8 mouse cellular contexts compared by ENCODE assay signal in genomic region chr9:44490086-44490967, GRCm38 (mm10). TPM values are rescaled to one million over a fixed set of nuclear protein-coding genes. Genes with fewer than 3 reads are reported as not detected.
DNase-seq lines count a peak whose midpoint lies in the region; ATAC-seq and TF ChIP-seq lines count a peak whose summit lies in the region.

No protein-coding gene starts in this region.

- H3K4me3 ChIP-seq in brown adipose tissue, adult 24 weeks (ENCODE audit: insufficient read depth, low read depth, low read length): peak overlapping the region; percentile 40
- H3K4me3 ChIP-seq in forebrain, postnatal 0 days (ENCODE audit: low read depth, low read length): no peak overlapping the region; the same call in 1 of the 2 replicates
- no peak overlapping the region for H3K4me3 ChIP-seq in kidney, adult 2 months (ENCODE audit: insufficient read depth, low read depth, low read length)
- peak overlapping the region; percentile 98 for H3K4me3 ChIP-seq in lung, embryonic 14.5 days (ENCODE audit: low read depth, low read length)

- H3K4me2 ChIP-seq in forebrain, postnatal 0 days (ENCODE audit: low read depth): peak overlapping the region; percentile 93
- peak overlapping the region; percentile 88 for H3K4me2 ChIP-seq in lung, embryonic 14.5 days

- H3K36me3 ChIP-seq in forebrain, postnatal 0 days (ENCODE audit: insufficient read depth): 0 out of 2 replicates have a peak, but pooled peaks cover 3% of the 10 kb centered on the region
- H3K36me3 ChIP-seq in kidney, adult 2 months (ENCODE audit: control insufficient read depth, insufficient read depth, low read length): no peaks in the 10 kb centered on the region
- peaks cover 29% of the 10 kb centered on the region for H3K36me3 ChIP-seq in lung, embryonic 14.5 days (ENCODE audit: insufficient read depth)

- peak overlapping the region; percentile 96 for H3K27ac ChIP-seq in brown adipose tissue, adult 24 weeks (replicated peaks; ENCODE audit: low read depth, low read length)
- H3K27ac ChIP-seq in forebrain, postnatal 0 days (ENCODE audit: low read depth, low read length): peak overlapping the region; percentile 54; the same call in 1 of the 2 replicates
- H3K27ac ChIP-seq in kidney, adult 2 months (ENCODE audit: insufficient read depth, low read depth, low read length): peak overlapping the region; percentile 69
- H3K27ac ChIP-seq in lung, embryonic 14.5 days (ENCODE audit: low read depth): peak overlapping the region; percentile 98

- TF ChIP-seq POLR2A in kidney, adult 2 months (IDR thresholded peaks at IDR 0.05; ENCODE audit: low read depth, low read length): no peak

- no peak for TF ChIP-seq CTCF in forebrain, postnatal 0 days (IDR thresholded peaks at IDR 0.05; ENCODE audit: low read depth)
- TF ChIP-seq CTCF in kidney, adult 2 months (conservative IDR thresholded peaks at IDR 0.05; ENCODE audit: insufficient read depth, insufficient read length, low read depth, low read length): no peak
- TF ChIP-seq CTCF in lung, embryonic 14.5 days (IDR thresholded peaks at IDR 0.05; ENCODE audit: low read depth): no peak

- WGBS in forebrain, postnatal 0 days: 14% methylated on average over 17 of the region's 17 CpGs
- 13% methylated on average over 17 of the region's 17 CpGs for WGBS in kidney, adult 2 months
- 13% methylated on average over 14 of the region's 17 CpGs for WGBS in lung, embryonic 14.5 days

- no peaks in the 10 kb centered on the region for H3K27me3 ChIP-seq in forebrain, postnatal 0 days (ENCODE audit: insufficient read depth, low read length)
- H3K27me3 ChIP-seq in kidney, adult 2 months (replicated peaks; ENCODE audit: control insufficient read depth, insufficient read depth, low read length): no peaks in the 10 kb centered on the region
- no peaks in the 10 kb centered on the region for H3K27me3 ChIP-seq in lung, embryonic 14.5 days (ENCODE audit: insufficient read depth, low read length)

- peak; percentile 64 for DNase-seq in cerebellum, adult 11-12 months
- no peak for DNase-seq in forebrain, postnatal 0 days
- DNase-seq in kidney, adult 2 months: peak; percentile 96
- DNase-seq in lung, embryonic 14.5 days: peak; percentile 75
- peak; percentile 89 for DNase-seq in yolk sac, embryonic 10.5 days (ENCODE audit: low spot score)
- DNase-seq in natural killer cell, adult 2 months (ENCODE audit: low spot score in 2 of 2): no peak

- 0 out of 2 replicates have a peak overlapping the region, but pooled peaks have one; percentile 0 for H3K9ac ChIP-seq in forebrain, postnatal 0 days
- H3K9ac ChIP-seq in lung, embryonic 14.5 days: peak overlapping the region; percentile 40

- ATAC-seq in cerebellum, adult (ENCODE audit: insufficient number of reproducible peaks, low FRiP score, low TSS enrichment): no peak
- no peak for ATAC-seq in forebrain, postnatal 0 days
- ATAC-seq in lung, embryonic 14.5 days (ENCODE audit: insufficient read depth): no peak

- peaks cover 59% of the 10 kb centered on the region for H3K4me1 ChIP-seq in brown adipose tissue, adult 24 weeks (ENCODE audit: control insufficient read depth, insufficient read depth, insufficient read length, low read length)
- H3K4me1 ChIP-seq in forebrain, postnatal 0 days (ENCODE audit: insufficient read depth): peaks cover 51% of the 10 kb centered on the region
- H3K4me1 ChIP-seq in kidney, adult 2 months (ENCODE audit: control insufficient read depth, insufficient read depth, low read length): peaks cover 79% of the 10 kb centered on the region
- peaks cover 85% of the 10 kb centered on the region for H3K4me1 ChIP-seq in lung, embryonic 14.5 days (ENCODE audit: insufficient read depth)

- H3K9me3 ChIP-seq in forebrain, postnatal 0 days (ENCODE audit: low read length): no peaks in the 10 kb centered on the region
- no peaks in the 10 kb centered on the region for H3K9me3 ChIP-seq in lung, embryonic 14.5 days (ENCODE audit: low read depth, low read length)

RNA-seq across cellular contexts. Expression of gene Bcl9l, which starts 7.7 kb away (rescaled TPM):
- polyA plus RNA-seq in brown adipose tissue, adult 24 weeks (2012; ENCODE audit: insufficient read depth, insufficient read length, missing spikeins): 19.2 and 24.4 TPM in 2 replicates
- 29.2 and 38.7 TPM in 2 replicates for total RNA-seq in forebrain, postnatal 0 days (2014; rRNA removed)
- polyA plus RNA-seq in forebrain, postnatal 0 days (2015; fragmentation: Nextera tagmentation; extraction: Ambion mirVana): 9.3 and 13.0 TPM in 2 replicates
- polyA plus RNA-seq in kidney, adult 2 months (2012; rRNA removed): 23.1 and 25.1 TPM in 2 replicates
- polyA plus RNA-seq in lung, embryonic 14.5 days (2014; fragmentation: Nextera tagmentation; extraction: Ambion mirVana): 16.3 and 17.3 TPM in 2 replicates

RNA-seq across cellular contexts. Expression of gene Upk2, which starts 35.6 kb away (rescaled TPM):
- polyA plus RNA-seq in brown adipose tissue, adult 24 weeks (2012; ENCODE audit: insufficient read depth, insufficient read length, missing spikeins): not detected in 2 replicates
- total RNA-seq in forebrain, postnatal 0 days (2014; rRNA removed): not detected in 2 replicates
- polyA plus RNA-seq in forebrain, postnatal 0 days (2015; fragmentation: Nextera tagmentation; extraction: Ambion mirVana): not detected in 2 replicates
- polyA plus RNA-seq in kidney, adult 2 months (2012; rRNA removed): 9.0 and 11.6 TPM in 2 replicates
- 0.39 and 0.53 TPM in 2 replicates for polyA plus RNA-seq in lung, embryonic 14.5 days (2014; fragmentation: Nextera tagmentation; extraction: Ambion mirVana)

RNA-seq across cellular contexts. Expression of gene Foxr1, which starts 49.4 kb away (rescaled TPM):
- not detected in 2 replicates for polyA plus RNA-seq in brown adipose tissue, adult 24 weeks (2012; ENCODE audit: insufficient read depth, insufficient read length, missing spikeins)
- not detected in 2 replicates for total RNA-seq in forebrain, postnatal 0 days (2014; rRNA removed)
- polyA plus RNA-seq in forebrain, postnatal 0 days (2015; fragmentation: Nextera tagmentation; extraction: Ambion mirVana): not detected in 2 replicates
- not detected in 2 replicates for polyA plus RNA-seq in kidney, adult 2 months (2012; rRNA removed)
- polyA plus RNA-seq in lung, embryonic 14.5 days (2014; fragmentation: Nextera tagmentation; extraction: Ambion mirVana): not detected in 2 replicates

Comparison
In these comparisons a context has a peak if more than half of its experiments do, and no peak if none do; other contexts are left out.
1. DNase-seq: peak in cerebellum, adult 11-12 months (single experiment), kidney, adult 2 months (single experiment), lung, embryonic 14.5 days (single experiment) and yolk sac, embryonic 10.5 days (single experiment); none in forebrain, postnatal 0 days (single experiment) and natural killer cell, adult 2 months (0 of 2).
2. H3K4me3 ChIP-seq: peak in brown adipose tissue, adult 24 weeks (single experiment) and lung, embryonic 14.5 days (single experiment); none in forebrain, postnatal 0 days (single experiment) and kidney, adult 2 months (single experiment).
3. Peak in every context shown above with its lines, with median percentiles within 50 percentile points of each other: H3K27ac ChIP-seq.